Mouse (Mus musculus) stomach, postnatal 0 days (tissue): ENCODE measurements around the gene Copg2.

ENCODE experiments used
- CTCF ChIP-seq: IDR thresholded peaks from 2 replicates; pipeline ENCODE4 v1.5.1; 2016; ENCODE audit warnings: antibody characterized with exemption, low read depth, mild to moderate bottlenecking, moderate library complexity
- EP300 ChIP-seq: optimal IDR thresholded peaks from 2 replicates; pipeline ENCODE3; 2016; ENCODE audit warnings: antibody characterized with exemption

- no peak for TF ChIP-seq CTCF
- TF ChIP-seq EP300 = no peak
Observed at GRCm38 (mm10) chr6:30866501-30866900, 30.1 kb downstream of the Copg2 start.
